Mouse (Mus musculus): ENCODE measurements around the gene Ap2b1. TPM values are rescaled to one million over a fixed set of nuclear protein-coding genes. Genes with fewer than 3 reads are reported as not detected.
A peak's percentile ranks its signal among the peaks of the same experiment; 100 is the strongest.

The Ap2b1 gene
- polyA plus RNA-seq, 1 experiment, result 263 TPM

- Histone ChIP-seq H3K4me1 (ENCODE audit: control insufficient read depth, insufficient read depth, low read length) (peaks cover 5% of the 10 kb centered on the region; the same call in 1 of the 2 replicates), H3K4me3 (ENCODE audit: control insufficient read depth, low read depth, low read length) (peak overlapping the region; percentile 79), H3K27me3 (ENCODE audit: control insufficient read depth, insufficient read depth, low read length) (no peaks in the 10 kb centered on the region), H3K36me3 (ENCODE audit: control insufficient read depth, insufficient read depth, low read length) (0 out of 2 replicates have a peak, but pooled peaks cover 2% of the 10 kb centered on the region), H3K27ac (ENCODE audit: control insufficient read depth, insufficient read depth, low read depth, low read length) (peak overlapping the region; percentile 32)
- TF ChIP-seq POLR2A (IDR thresholded peaks at IDR 0.05; ENCODE audit: control insufficient read depth, low read depth, low read length), result no peak
- no peak for TF ChIP-seq CTCF (IDR thresholded peaks at IDR 0.05; ENCODE audit: control insufficient read depth, insufficient read depth, insufficient replicate concordance, low read depth, low read length)
Observed at GRCm38 (mm10) chr11:83299724-83300123, 900 bp downstream of the Ap2b1 start.

GRCm38 (mm10) chr11:83301431-83301831 is 2.6 kb downstream of the Ap2b1 start:
- Histone ChIP-seq H3K4me1 (ENCODE audit: control insufficient read depth, insufficient read depth, low read length) (peaks cover 5% of the 10 kb centered on the region; the same call in 1 of the 2 replicates), H3K4me3 (ENCODE audit: control insufficient read depth, low read depth, low read length) (peak overlapping the region; percentile 95), H3K36me3 (ENCODE audit: control insufficient read depth, insufficient read depth, low read length) (0 out of 2 replicates have a peak, but pooled peaks cover 2% of the 10 kb centered on the region), H3K27ac (ENCODE audit: control insufficient read depth, insufficient read depth, low read depth, low read length) (peak overlapping the region; percentile 97), H3K27me3 (ENCODE audit: control insufficient read depth, insufficient read depth, low read length) (no peaks in the 10 kb centered on the region)
- TF ChIP-seq POLR2A (IDR thresholded peaks at IDR 0.05; ENCODE audit: control insufficient read depth, low read depth, low read length) (no peak), CTCF (IDR thresholded peaks at IDR 0.05; ENCODE audit: control insufficient read depth, insufficient read depth, insufficient replicate concordance, low read depth, low read length) (no peak)

GRCm38 (mm10) chr11:83302124-83302523 is 3.3 kb downstream of the Ap2b1 start:
- no peaks in the 10 kb centered on the region for H3K27me3 ChIP-seq (ENCODE audit: control insufficient read depth, insufficient read depth, low read length)
- TF ChIP-seq CTCF (IDR thresholded peaks at IDR 0.05; ENCODE audit: control insufficient read depth, insufficient read depth, insufficient replicate concordance, low read depth, low read length) (no peak), POLR2A (IDR thresholded peaks at IDR 0.05; ENCODE audit: control insufficient read depth, low read depth, low read length) (no peak)
- H3K4me3 ChIP-seq (ENCODE audit: control insufficient read depth, low read depth, low read length), result peak overlapping the region; percentile 95
- H3K27ac ChIP-seq (ENCODE audit: control insufficient read depth, insufficient read depth, low read depth, low read length), result peak overlapping the region; percentile 97
- H3K36me3 ChIP-seq (ENCODE audit: control insufficient read depth, insufficient read depth, low read length), result 0 out of 2 replicates have a peak, but pooled peaks cover under 1% of the 10 kb centered on the region
- H3K4me1 ChIP-seq (ENCODE audit: control insufficient read depth, insufficient read depth, low read length), result peaks cover 5% of the 10 kb centered on the region; the same call in 1 of the 2 replicates

GRCm38 (mm10) chr11:83302526-83303251 is 3.9 kb downstream of the Ap2b1 start, which contains the start of gene Pex12:
Gene Pex12 (minus strand): TSS chr11:83302586.
- H3K4me1 ChIP-seq (ENCODE audit: control insufficient read depth, insufficient read depth, low read length), result peaks cover 5% of the 10 kb centered on the region; the same call in 1 of the 2 replicates
- peak within 1 kb of the TSS; percentile 97 for H3K27ac ChIP-seq (ENCODE audit: control insufficient read depth, insufficient read depth, low read depth, low read length)
- peak; percentile 98 for TF ChIP-seq POLR2A (IDR thresholded peaks at IDR 0.05; ENCODE audit: control insufficient read depth, low read depth, low read length)
- no peak for TF ChIP-seq CTCF (IDR thresholded peaks at IDR 0.05; ENCODE audit: control insufficient read depth, insufficient read depth, insufficient replicate concordance, low read depth, low read length)
- no peaks in the 10 kb centered on the region for H3K36me3 ChIP-seq (ENCODE audit: control insufficient read depth, insufficient read depth, low read length)
- no peaks in the 10 kb centered on the region for H3K27me3 ChIP-seq (ENCODE audit: control insufficient read depth, insufficient read depth, low read length)
- peak within 1 kb of the TSS; percentile 95 for H3K4me3 ChIP-seq (ENCODE audit: control insufficient read depth, low read depth, low read length)

- TF ChIP-seq CTCF (IDR thresholded peaks at IDR 0.05; ENCODE audit: control insufficient read depth, insufficient read depth, insufficient replicate concordance, low read depth, low read length), result no peak
- TF ChIP-seq POLR2A (IDR thresholded peaks at IDR 0.05; ENCODE audit: control insufficient read depth, low read depth, low read length), result no peak
- no peaks in the 10 kb centered on the region; the same call in 1 of the 2 replicates for H3K36me3 ChIP-seq (ENCODE audit: control insufficient read depth, insufficient read depth, low read length)
- H3K4me1 ChIP-seq (ENCODE audit: control insufficient read depth, insufficient read depth, low read length), result peaks cover 2% of the 10 kb centered on the region; the same call in 1 of the 2 replicates
- H3K27ac ChIP-seq (ENCODE audit: control insufficient read depth, insufficient read depth, low read depth, low read length), result no peak overlapping the region
- H3K4me3 ChIP-seq (ENCODE audit: control insufficient read depth, low read depth, low read length), result peak overlapping the region; percentile 85
- H3K27me3 ChIP-seq (ENCODE audit: control insufficient read depth, insufficient read depth, low read length), result no peaks in the 10 kb centered on the region
Observed at GRCm38 (mm10) chr11:83303751-83304150, 4.9 kb downstream of the Ap2b1 start.

GRCm38 (mm10) chr11:83304485-83304884 is 5.7 kb downstream of the Ap2b1 start:
- no peaks in the 10 kb centered on the region; the same call in 1 of the 2 replicates for H3K36me3 ChIP-seq (ENCODE audit: control insufficient read depth, insufficient read depth, low read length)
- no peak for TF ChIP-seq CTCF (IDR thresholded peaks at IDR 0.05; ENCODE audit: control insufficient read depth, insufficient read depth, insufficient replicate concordance, low read depth, low read length)
- no peak for TF ChIP-seq POLR2A (IDR thresholded peaks at IDR 0.05; ENCODE audit: control insufficient read depth, low read depth, low read length)
- no peak overlapping the region for H3K27ac ChIP-seq (ENCODE audit: control insufficient read depth, insufficient read depth, low read depth, low read length)
- peaks cover 2% of the 10 kb centered on the region; the same call in 1 of the 2 replicates for H3K4me1 ChIP-seq (ENCODE audit: control insufficient read depth, insufficient read depth, low read length)
- H3K27me3 ChIP-seq (ENCODE audit: control insufficient read depth, insufficient read depth, low read length), result no peaks in the 10 kb centered on the region
- peak overlapping the region; percentile 73 for H3K4me3 ChIP-seq (ENCODE audit: control insufficient read depth, low read depth, low read length)

GRCm38 (mm10) chr11:83306700-83307253 is 8.0 kb downstream of the Ap2b1 start:
- no peaks in the 10 kb centered on the region; the same call in 1 of the 2 replicates for H3K36me3 ChIP-seq (ENCODE audit: control insufficient read depth, insufficient read depth, low read length)
- no peak overlapping the region; the same call in 1 of the 2 replicates for H3K4me3 ChIP-seq (ENCODE audit: control insufficient read depth, low read depth, low read length)
- TF ChIP-seq CTCF (IDR thresholded peaks at IDR 0.05; ENCODE audit: control insufficient read depth, insufficient read depth, insufficient replicate concordance, low read depth, low read length) (no peak), POLR2A (IDR thresholded peaks at IDR 0.05; ENCODE audit: control insufficient read depth, low read depth, low read length) (no peak)
- peaks cover 2% of the 10 kb centered on the region; the same call in 1 of the 2 replicates for H3K4me1 ChIP-seq (ENCODE audit: control insufficient read depth, insufficient read depth, low read length)
- no peaks in the 10 kb centered on the region for H3K27me3 ChIP-seq (ENCODE audit: control insufficient read depth, insufficient read depth, low read length)
- no peak overlapping the region for H3K27ac ChIP-seq (ENCODE audit: control insufficient read depth, insufficient read depth, low read depth, low read length)
